Mouse (Mus musculus) small intestine, adult 2 months (tissue): ENCODE results near the gene Trim43b.
"Not testable (repeated sequence)": the region's sequence is repeated elsewhere in the genome, so short reads cannot be mapped to it uniquely, and the experiment has no call there.

Experiments
- CTCF ChIP-seq: fragments of 200-500 bp; IDR thresholded peaks from 2 replicates; pipeline ENCODE4 v1.5.1; 2012; ENCODE audit warnings: low read depth, mild to moderate bottlenecking, control low read depth, inconsistent platforms, low read length, moderate library complexity, mixed read lengths; ENCODE audit not compliant: insufficient replicate concordance, insufficient read length; ENCODE audit errors: extremely low read depth
- POLR2A ChIP-seq: fragments of 200-500 bp; IDR thresholded peaks from 2 replicates; pipeline ENCODE4 v1.6.1; 2012; ENCODE audit warnings: low read depth, mild to moderate bottlenecking, control low read depth, inconsistent platforms, low read length, moderate library complexity

- TF ChIP-seq CTCF, POLR2A: not testable (repeated sequence)
These were observed 25.5 kb downstream of the Trim43b start for GRCm38 (mm10) chr9:89067143-89067501.
